Mouse (Mus musculus) bone marrow, adult 2 months (tissue): ENCODE data around the gene Map3k10. TPM values are rescaled to one million over a fixed set of nuclear protein-coding genes. Genes with fewer than 3 reads are reported as not detected.
"Not testable (repeated sequence)": the region's sequence is repeated elsewhere in the genome, so short reads cannot be mapped to it uniquely, and the experiment has no call there.

Experiments used
- H3K27ac ChIP-seq: fragments of 200-500 bp; 2 replicates; pipeline ENCODE4 v1.5.1; 2012; ENCODE audit warnings: low read depth, mild to moderate bottlenecking, control low read depth, inconsistent platforms, low read length; ENCODE audit not compliant: control insufficient read depth, poor library complexity, insufficient read depth
- H3K4me1 ChIP-seq: fragments of 200-500 bp; 2 replicates; pipeline ENCODE4 v1.6.1; 2011; ENCODE audit warnings: low read length; ENCODE audit not compliant: control insufficient read depth, insufficient read depth
- H3K4me3 ChIP-seq: fragments of 200-500 bp; replicated peaks from 2 replicates; pipeline ENCODE3; 2011; ENCODE audit warnings: mild to moderate bottlenecking, low read depth, low read length, control low read depth; ENCODE audit not compliant: control insufficient read depth
- CTCF ChIP-seq: fragments of 200-500 bp; IDR thresholded peaks from 2 replicates; pipeline ENCODE4 v1.5.1; 2011; ENCODE audit warnings: low read length, control low read depth; ENCODE audit not compliant: control insufficient read depth, insufficient read depth
- POLR2A ChIP-seq: fragments of 200-500 bp; IDR thresholded peaks from 2 replicates; pipeline ENCODE4 v1.6.1; 2011; ENCODE audit warnings: low read depth, mild to moderate bottlenecking, control low read depth, low read length, borderline replicate concordance; ENCODE audit not compliant: control insufficient read depth
- WGBS: fragments of 180-500 bp; shearing (Covaris S2); methylation state at CpG from one replicate; pipeline ENCODE4 v1.1.7; 2018; 5-methylcytosine and 5-hydroxymethylcytosine counted together
- polyA plus RNA-seq: library from polyadenylated mRNA; stranded (reverse); fragments of >200 nt; gene quantifications from 2 replicates; pipeline ENCODE4 v1.2.4, GENCODE M21; 2011; ENCODE audit warnings: low replicate concordance; ENCODE audit not compliant: missing spikeins, insufficient read depth, insufficient read length

Map3k10 gene
- polyA plus RNA-seq, 1 experiment = 6.5 TPM

DNA sequence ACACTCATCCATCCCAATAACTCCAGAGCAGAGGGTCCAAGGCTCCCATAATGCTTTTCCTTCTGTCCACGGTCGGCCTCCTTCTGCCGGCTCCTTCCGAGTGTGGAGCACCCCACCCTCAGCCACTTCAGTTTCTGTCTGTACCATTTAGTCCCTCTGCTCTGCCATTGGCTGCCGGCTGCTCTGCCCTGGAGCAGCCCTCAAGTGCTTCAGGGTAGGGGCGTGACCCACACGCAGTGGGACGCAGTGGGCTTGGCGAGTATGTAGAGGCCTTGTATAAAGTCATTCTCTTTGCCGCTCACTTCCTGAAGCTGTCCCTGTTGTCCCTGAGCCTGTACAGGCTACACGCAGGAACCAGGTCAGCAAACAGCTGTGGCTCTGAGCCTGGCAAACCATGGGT is 24.7 kb downstream of the Map3k10 start:
- Histone ChIP-seq H3K4me1 (no peaks in the 10 kb centered on the region; the same call in 1 of the 2 replicates), H3K27ac (no peak overlapping the region), H3K4me3 (no peak overlapping the region)
- WGBS = 83% methylated on average over 11 of the region's 11 CpGs
- TF ChIP-seq POLR2A (no peak), CTCF (no peak)

DNA sequence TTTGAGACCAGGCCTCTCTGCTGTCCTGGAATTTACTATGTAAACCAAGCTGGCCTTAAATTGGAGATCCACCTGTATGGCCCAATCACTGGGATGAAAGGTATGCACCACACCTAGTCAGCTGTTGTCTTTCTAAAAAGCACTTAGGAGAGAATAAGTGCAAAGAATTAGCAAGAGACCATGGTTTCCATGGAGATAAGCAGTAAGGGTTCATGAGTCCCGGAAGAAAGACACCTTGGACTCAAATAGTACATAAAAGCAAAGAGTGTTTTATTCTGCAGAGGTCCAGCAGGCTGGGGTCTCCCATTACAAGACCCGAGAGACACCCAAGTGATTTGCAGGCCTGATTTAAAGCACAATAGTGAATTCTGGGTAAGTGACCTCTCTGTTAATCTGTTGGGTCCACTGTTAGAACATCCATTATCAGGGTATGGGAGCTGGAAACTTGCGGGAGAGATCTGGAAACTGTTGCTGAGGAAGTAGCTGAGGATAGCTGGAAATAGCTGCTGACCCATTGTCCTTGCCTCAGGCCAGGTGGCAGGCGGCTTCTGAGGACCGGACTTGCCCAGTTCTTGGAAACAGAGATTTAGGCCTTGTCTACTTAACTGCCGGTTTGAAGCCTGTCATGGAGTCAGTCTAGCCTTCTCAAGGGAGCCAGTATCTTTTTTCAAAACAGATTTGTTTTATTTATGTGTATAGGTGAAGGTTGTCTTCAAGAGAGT is 27.0 kb downstream of the Map3k10 start:
- TF ChIP-seq POLR2A = no peak
- no peak for TF ChIP-seq CTCF
- 84% methylated on average over 6 of the region's 6 CpGs for WGBS

DNA sequence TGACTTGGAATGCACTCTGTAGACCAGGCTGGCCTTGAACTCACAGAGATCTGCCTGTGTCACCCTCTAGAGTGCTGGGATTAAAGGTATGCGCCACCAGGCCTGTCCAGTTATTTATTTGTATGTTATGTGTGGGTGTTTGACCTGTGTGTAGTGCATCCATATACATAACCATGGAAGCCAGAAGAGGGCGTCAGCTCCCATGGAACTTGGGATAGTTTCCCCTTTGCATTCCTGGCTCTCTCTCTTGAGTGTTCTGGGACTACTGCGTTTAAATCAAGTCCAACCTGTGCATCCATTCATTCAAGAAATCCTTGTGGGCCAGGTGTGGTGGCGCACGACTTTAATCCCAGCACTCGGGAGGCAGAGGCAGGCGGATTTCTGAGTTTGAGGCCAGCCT is 27.9 kb downstream of the Map3k10 start:
- WGBS = 83% methylated on average over 7 of the region's 7 CpGs
- TF ChIP-seq CTCF (no peak), POLR2A (no peak)
- H3K27ac ChIP-seq = no peak overlapping the region

More for the DNA sequence above, 27.0 kb downstream of the Map3k10 start:
- Histone ChIP-seq H3K4me3 (no peak overlapping the region), H3K4me1 (no peaks in the 10 kb centered on the region; the same call in 1 of the 2 replicates), H3K27ac (no peak overlapping the region)

DNA sequence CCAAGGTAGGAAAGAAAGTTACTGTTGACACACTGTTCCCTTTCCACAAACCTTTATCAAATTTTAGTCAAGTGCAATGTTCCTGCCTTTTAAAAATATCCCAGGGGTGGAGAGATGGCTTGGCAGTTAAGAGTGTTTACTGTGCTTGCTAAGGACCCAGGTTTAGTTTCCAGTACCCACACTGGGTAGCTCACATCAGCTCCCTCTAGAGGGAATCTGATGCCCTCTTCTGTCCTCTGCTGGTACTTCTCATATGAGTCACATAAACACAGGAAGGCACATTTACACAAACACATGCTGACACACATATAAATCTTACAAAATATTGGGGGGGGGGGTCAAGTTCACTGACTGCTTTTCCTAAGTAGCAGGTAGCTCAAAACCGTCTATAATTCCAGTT is 29.9 kb downstream of the Map3k10 start:
- WGBS = 17% methylated on average over 1 of the region's 1 CpGs
- TF ChIP-seq CTCF = no peak
- no peaks in the 10 kb centered on the region; the same call in 1 of the 2 replicates for H3K4me1 ChIP-seq
- H3K27ac ChIP-seq = no peak overlapping the region
- no peak overlapping the region for H3K4me3 ChIP-seq

More for the DNA sequence above, 27.9 kb downstream of the Map3k10 start:
- H3K4me1 ChIP-seq = no peaks in the 10 kb centered on the region
- no peak overlapping the region for H3K4me3 ChIP-seq

DNA sequence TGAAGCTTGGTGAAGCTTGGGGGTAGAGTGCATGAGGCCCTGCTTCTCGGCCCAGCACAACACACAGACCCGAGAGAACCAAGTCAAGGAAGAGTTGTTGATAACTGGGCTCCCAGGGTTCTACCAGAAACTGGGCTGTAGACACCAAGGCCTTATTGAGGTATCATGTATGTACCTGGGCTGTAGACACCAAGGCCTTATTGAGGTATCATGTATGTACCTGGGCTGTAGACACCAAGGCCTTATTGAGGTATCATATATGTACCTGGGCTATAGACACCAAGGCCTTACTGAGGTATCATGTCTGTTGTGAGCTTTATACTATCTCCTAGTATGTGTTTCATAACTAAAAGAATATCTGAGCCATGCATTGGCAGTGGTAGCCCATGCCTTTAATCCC is 39.3 kb downstream of the Map3k10 start:
- 93% methylated on average over 2 of the region's 2 CpGs for WGBS
- H3K27ac ChIP-seq, H3K4me3 ChIP-seq, H3K4me1 ChIP-seq: not testable (repeated sequence)

DNA sequence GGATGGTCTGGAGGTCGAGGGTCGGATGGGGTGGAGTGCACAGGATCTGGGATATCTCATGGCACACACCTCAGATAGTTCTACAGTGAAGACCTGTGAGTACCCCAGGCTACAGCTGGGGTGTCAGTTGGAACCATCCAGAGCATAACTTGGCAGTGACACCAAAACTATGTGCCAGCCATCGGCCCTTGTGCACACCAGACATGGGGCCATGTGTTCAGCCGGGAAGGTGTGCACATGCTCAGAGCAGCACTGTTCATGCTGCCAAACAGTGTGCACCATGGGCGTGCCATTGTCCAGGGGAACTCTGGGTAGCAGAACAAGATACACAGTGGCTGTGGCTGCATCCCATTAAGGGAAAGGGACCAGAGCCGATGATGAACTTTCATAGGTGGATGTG is 39.7 kb downstream of the Map3k10 start:
- no peaks in the 10 kb centered on the region for H3K4me1 ChIP-seq
- no peak for TF ChIP-seq POLR2A
- no peak for TF ChIP-seq CTCF
- whole genome bisulfite sequencing = 89% methylated on average over 6 of the region's 6 CpGs
- no peak overlapping the region for H3K27ac ChIP-seq
- H3K4me3 ChIP-seq = no peak overlapping the region

DNA sequence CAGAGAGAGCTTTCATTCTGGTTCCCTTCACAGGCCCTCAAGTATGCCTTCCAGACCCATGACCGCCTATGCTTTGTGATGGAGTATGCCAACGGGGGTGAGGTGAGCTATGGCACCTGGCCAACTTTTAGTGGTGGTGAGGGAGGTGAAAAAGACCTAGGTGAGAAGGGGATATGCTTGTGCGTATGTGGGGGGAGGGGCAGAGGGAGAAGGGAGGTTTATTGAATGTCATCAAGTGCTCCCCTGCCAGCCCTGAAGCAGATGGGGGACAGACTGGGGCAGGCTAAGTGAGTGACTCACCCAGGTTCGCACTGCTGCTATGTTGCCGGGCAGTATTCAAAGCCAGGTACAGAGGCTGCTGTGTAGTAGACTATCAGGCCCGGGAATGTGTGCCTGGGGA is 41.2 kb downstream of the Map3k10 start:
- no peak overlapping the region for H3K4me3 ChIP-seq
- H3K4me1 ChIP-seq = no peaks in the 10 kb centered on the region
- H3K27ac ChIP-seq = no peak overlapping the region
- 87% methylated on average over 6 of the region's 6 CpGs for WGBS
- TF ChIP-seq CTCF (no peak), POLR2A (no peak)

DNA sequence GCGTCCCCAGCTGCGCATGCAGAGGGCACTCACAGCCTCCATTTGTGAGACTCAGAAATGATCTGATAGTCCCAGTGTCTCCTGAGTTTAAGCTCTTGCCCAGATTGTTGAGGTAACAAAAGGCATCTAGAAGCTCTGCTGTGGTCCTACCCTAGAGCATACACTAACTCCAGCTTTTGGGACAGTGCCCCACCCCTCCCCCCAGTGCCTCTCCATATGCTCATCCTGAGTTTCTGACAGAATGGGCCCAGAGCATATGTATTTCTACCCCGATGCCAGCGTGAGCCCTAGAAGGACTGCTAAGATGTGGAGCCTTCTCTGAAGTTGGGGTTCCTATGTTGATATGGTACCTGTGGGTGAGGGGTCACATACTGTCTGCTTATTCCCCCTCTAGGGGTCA is 43.0 kb downstream of the Map3k10 start:
- 97% methylated on average over 4 of the region's 4 CpGs for WGBS
- TF ChIP-seq POLR2A = no peak
- TF ChIP-seq CTCF = no peak
- H3K27ac ChIP-seq = no peak overlapping the region
- H3K4me1 ChIP-seq = no peaks in the 10 kb centered on the region
- no peak overlapping the region for H3K4me3 ChIP-seq

DNA sequence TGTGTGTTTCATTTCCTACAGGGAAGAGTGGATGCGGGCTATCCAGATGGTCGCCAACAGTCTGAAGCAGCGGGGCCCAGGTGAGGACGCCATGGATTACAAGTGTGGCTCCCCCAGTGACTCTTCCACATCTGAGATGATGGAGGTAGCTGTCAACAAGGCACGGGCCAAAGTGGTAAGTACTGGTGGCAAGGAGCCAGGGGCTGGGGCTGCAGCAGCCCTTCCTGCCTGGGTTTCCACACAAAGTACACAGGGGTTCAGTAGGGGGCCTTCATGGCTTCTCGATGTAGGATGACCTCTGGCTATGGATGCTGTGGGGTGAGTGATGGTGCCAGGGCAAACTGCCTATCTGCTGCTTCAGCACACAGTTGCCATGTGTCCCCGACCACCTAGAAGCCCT is 45.6 kb downstream of the Map3k10 start:
- 92% methylated on average over 7 of the region's 7 CpGs for WGBS
- not testable (repeated sequence) for H3K4me3 ChIP-seq, H3K27ac ChIP-seq, H3K4me1 ChIP-seq
